Mouse (Mus musculus): ENCODE measurements at regions not wholly inside any gene's neighbourhood (a gene's known extent, or its start where the extent isn't known, plus 50 kb on each side); places are given as distances from the start of the nearest gene placed in this dataset.

GRCm38 (mm10) chr17:29436871-29437534 lies 53.5 kb upstream of the Pim1 start:
- TF ChIP-seq POLR2A (IDR thresholded peaks at IDR 0.05; ENCODE audit: insufficient read depth, low read length): no peak
- no peak for TF ChIP-seq CTCF (IDR thresholded peaks at IDR 0.05; ENCODE audit: low read depth, low read length)
